Mouse (Mus musculus): ENCODE data around the gene Naa16.

GRCm38 (mm10) chr14:79287251-79287863, 103.2 kb downstream of the Naa16 start:
- TF ChIP-seq CTCF (IDR thresholded peaks at IDR 0.05; ENCODE audit: extremely low read depth, insufficient read length, insufficient replicate concordance, low read depth, low read length) (no peak), POLR2A (IDR thresholded peaks at IDR 0.05; ENCODE audit: low read depth, low read length) (no peak)
